Mouse (Mus musculus) CH12.LX (cell line): ENCODE results near the gene Hsd17b13. TPM values are rescaled to one million over a fixed set of nuclear protein-coding genes. Genes with fewer than 3 reads are reported as not detected.

Experiments used
- DNase-seq: peaks from one replicate; pipeline ENCODE4 v3.0.0-alpha.2; 2013; ENCODE audit errors: extremely low read depth
- H3K27ac ChIP-seq: 2 replicates; pipeline ENCODE4 v1.5.1; 2012; ENCODE audit warnings: low read depth, mild to moderate bottlenecking, control low read depth, moderate library complexity; ENCODE audit not compliant: insufficient read depth
- H3K27me3 ChIP-seq: replicated peaks from 2 replicates; pipeline ENCODE3; 2012; ENCODE audit warnings: inconsistent platforms
- H3K36me3 ChIP-seq, 2 experiments: replicated peaks in 1 of 2; 2 replicates each; pipeline versions ENCODE3 to v1.6.1; 2012; ENCODE audit warnings: inconsistent platforms in 1 of 2, low read length in 1 of 2, mild to moderate bottlenecking in 1 of 2, mixed read lengths in 1 of 2, moderate library complexity in 1 of 2; ENCODE audit not compliant: control insufficient read depth in 1 of 2, insufficient read depth in 1 of 2
- H3K4me1 ChIP-seq, 2 experiments: 2 replicates each; pipeline ENCODE4 v1.6.1; 2012; ENCODE audit warnings: inconsistent platforms in 1 of 2, moderate library complexity in 1 of 2; ENCODE audit not compliant: insufficient read depth in 2 of 2, control insufficient read depth in 1 of 2
- H3K4me2 ChIP-seq: 2 replicates; pipeline ENCODE4 v1.6.1; 2012; ENCODE audit warnings: low read depth, mild to moderate bottlenecking, control low read depth; ENCODE audit not compliant: poor library complexity, insufficient read depth, severe bottlenecking
- H3K4me3 ChIP-seq, 3 experiments: fragments of 150-350 bp in 1 of 3; sonication (generic) in 1 of 3; replicated peaks in 1 of 3; 2 replicates each; pipeline versions ENCODE3 to v1.5.1; 2011 to 2012; ENCODE audit warnings: low read depth in 2 of 3, low read length in 2 of 3, mild to moderate bottlenecking in 2 of 3, moderate library complexity in 2 of 3, control low read depth in 1 of 3, improper control_type of control experiment in 1 of 3, inconsistent platforms in 1 of 3, mixed read lengths in 1 of 3; ENCODE audit not compliant: poor library complexity in 1 of 3
- H3K79me2 ChIP-seq: replicated peaks from 2 replicates; pipeline ENCODE4 v1.6.1; 2012; ENCODE audit warnings: mild to moderate bottlenecking, moderate library complexity; ENCODE audit not compliant: control insufficient read depth, poor library complexity, insufficient read depth, severe bottlenecking; ENCODE audit errors: extremely low read depth
- H3K9ac ChIP-seq: 2 replicates; pipeline ENCODE4 v1.6.1; 2012; ENCODE audit warnings: low read depth, mild to moderate bottlenecking, control low read depth, moderate library complexity; ENCODE audit not compliant: insufficient read depth
- H3K9me3 ChIP-seq: replicated peaks from 2 replicates; pipeline ENCODE3; 2012; ENCODE audit warnings: low read length, inconsistent platforms, mixed read lengths
- BHLHE40 ChIP-seq: IDR thresholded peaks from 2 replicates; pipeline ENCODE4 v1.6.1; 2011; ENCODE audit warnings: mild to moderate bottlenecking, low read depth, low read length, improper control_type of control experiment
- CHD1 ChIP-seq: IDR thresholded peaks from 2 replicates; pipeline ENCODE4 v1.6.1; 2012; ENCODE audit warnings: low read depth, low read length, improper control_type of control experiment, inconsistent platforms
- CHD2 ChIP-seq: IDR thresholded peaks from 2 replicates; pipeline ENCODE4 v1.6.1; 2011; ENCODE audit warnings: low read length, improper control_type of control experiment
- CTCF ChIP-seq, 2 experiments: IDR thresholded peaks in 1 of 2; conservative IDR thresholded peaks in 1 of 2; 2 replicates each; pipeline ENCODE4 v1.5.1; 2011 to 2012; ENCODE audit warnings: low read depth in 2 of 2, low read length in 2 of 2, improper control_type of control experiment in 1 of 2, inconsistent platforms in 1 of 2, mild to moderate bottlenecking in 1 of 2, moderate library complexity in 1 of 2
- E2F4 ChIP-seq: IDR thresholded peaks from 2 replicates; pipeline ENCODE4 v1.6.1; 2011; ENCODE audit warnings: low read depth, low read length, improper control_type of control experiment; ENCODE audit not compliant: insufficient replicate concordance
- ELF1 ChIP-seq: IDR thresholded peaks from 2 replicates; pipeline ENCODE4 v1.6.1; 2014; ENCODE audit warnings: low read depth, mild to moderate bottlenecking, inconsistent platforms, low read length, improper control_type of control experiment
- EP300 ChIP-seq: IDR thresholded peaks from 2 replicates; pipeline ENCODE4 v1.6.1; 2011; ENCODE audit warnings: low read length, improper control_type of control experiment
- ETS1 ChIP-seq: conservative IDR thresholded peaks from 2 replicates; pipeline ENCODE4 v1.6.1; 2012; ENCODE audit warnings: low read depth, mild to moderate bottlenecking, inconsistent platforms, low read length, improper control_type of control experiment, moderate library complexity
- GABPA ChIP-seq: IDR thresholded peaks from 2 replicates; pipeline ENCODE4 v1.6.1; 2012; ENCODE audit warnings: low read depth, low read length, improper control_type of control experiment, inconsistent platforms; ENCODE audit not compliant: insufficient replicate concordance
- HCFC1 ChIP-seq: IDR thresholded peaks from 2 replicates; pipeline ENCODE4 v1.6.1; 2012; ENCODE audit warnings: low read depth, mild to moderate bottlenecking, inconsistent platforms, low read length, improper control_type of control experiment
- IRF4 ChIP-seq: IDR thresholded peaks from 2 replicates; pipeline ENCODE4 v1.6.1; 2014; ENCODE audit warnings: low read depth, mild to moderate bottlenecking, inconsistent platforms, low read length, improper control_type of control experiment
- JUN ChIP-seq: IDR thresholded peaks from 2 replicates; pipeline ENCODE4 v1.6.1; 2011; ENCODE audit warnings: low read depth, mild to moderate bottlenecking, low read length, improper control_type of control experiment, moderate library complexity; ENCODE audit not compliant: insufficient read depth
- JUND ChIP-seq: conservative IDR thresholded peaks from 2 replicates; pipeline ENCODE4 v1.6.1; 2011; ENCODE audit warnings: low read depth, low read length, improper control_type of control experiment
- KAT2A ChIP-seq: IDR thresholded peaks from 2 replicates; pipeline ENCODE4 v1.6.1; 2012; ENCODE audit warnings: low read length, improper control_type of control experiment, inconsistent platforms; ENCODE audit not compliant: insufficient replicate concordance
- MAFK ChIP-seq: IDR thresholded peaks from 2 replicates; pipeline ENCODE4 v1.6.1; 2011; ENCODE audit warnings: low read length, improper control_type of control experiment; ENCODE audit not compliant: insufficient replicate concordance
- MAX ChIP-seq: IDR thresholded peaks from 2 replicates; pipeline ENCODE4 v1.6.1; 2011; ENCODE audit warnings: low read length, improper control_type of control experiment
- MAZ ChIP-seq: IDR thresholded peaks from 2 replicates; pipeline ENCODE4 v1.6.1; 2012; ENCODE audit warnings: low read depth, mild to moderate bottlenecking, inconsistent platforms, low read length, improper control_type of control experiment, moderate library complexity
- MEF2A ChIP-seq: IDR thresholded peaks from 2 replicates; pipeline ENCODE4 v1.6.1; 2014; ENCODE audit warnings: low read depth, mild to moderate bottlenecking, inconsistent platforms, low read length, improper control_type of control experiment, borderline replicate concordance
- MXI1 ChIP-seq: IDR thresholded peaks from 2 replicates; pipeline ENCODE4 v1.6.1; 2011; ENCODE audit warnings: mild to moderate bottlenecking, low read depth, low read length, improper control_type of control experiment
- MYC ChIP-seq: IDR thresholded peaks from 2 replicates; pipeline ENCODE4 v1.6.1; 2011; ENCODE audit warnings: low read depth, mild to moderate bottlenecking, improper control_type of control experiment, low read length
- NELFE ChIP-seq: IDR thresholded peaks from 2 replicates; pipeline ENCODE4 v1.6.1; 2011; ENCODE audit warnings: low read depth, low read length, improper control_type of control experiment
- NRF1 ChIP-seq: IDR thresholded peaks from 2 replicates; pipeline ENCODE4 v1.6.1; 2014; ENCODE audit warnings: low read depth, mild to moderate bottlenecking, inconsistent platforms, low read length, improper control_type of control experiment, moderate library complexity
- PAX5 ChIP-seq: IDR thresholded peaks from 2 replicates; pipeline ENCODE4 v1.6.1; 2012; ENCODE audit warnings: low read length, inconsistent platforms, mixed read lengths
- POLR2A ChIP-seq: IDR thresholded peaks from 2 replicates; pipeline ENCODE4 v1.6.1; 2011; ENCODE audit warnings: low read depth, mild to moderate bottlenecking, improper control_type of control experiment, low read length
- POLR2AphosphoS2 ChIP-seq: IDR thresholded peaks from 2 replicates; pipeline ENCODE4 v1.6.1; 2011; ENCODE audit warnings: low read depth, low read length, improper control_type of control experiment
- RAD21 ChIP-seq: IDR thresholded peaks from 2 replicates; pipeline ENCODE4 v1.6.1; 2011; ENCODE audit warnings: low read depth, mild to moderate bottlenecking, low read length, improper control_type of control experiment, moderate library complexity
- RCOR1 ChIP-seq: conservative IDR thresholded peaks from 2 replicates; pipeline ENCODE4 v1.6.1; 2012; ENCODE audit warnings: low read depth, mild to moderate bottlenecking, inconsistent platforms, low read length, improper control_type of control experiment
- SIN3A ChIP-seq: IDR thresholded peaks from 2 replicates; pipeline ENCODE4 v1.6.1; 2012; ENCODE audit warnings: low read length, improper control_type of control experiment, inconsistent platforms
- SMC3 ChIP-seq: IDR thresholded peaks from 2 replicates; pipeline ENCODE4 v1.6.1; 2011; ENCODE audit warnings: low read depth, low read length, improper control_type of control experiment
- TBP ChIP-seq: conservative IDR thresholded peaks from 2 replicates; pipeline ENCODE4 v1.6.1; 2011; ENCODE audit warnings: low read depth, low read length, improper control_type of control experiment
- TCF12 ChIP-seq: IDR thresholded peaks from 2 replicates; pipeline ENCODE4 v1.6.1; 2014; ENCODE audit warnings: low read depth, mild to moderate bottlenecking, inconsistent platforms, low read length, improper control_type of control experiment
- UBTF ChIP-seq: IDR thresholded peaks from 2 replicates; pipeline ENCODE4 v1.6.1; 2012; ENCODE audit warnings: low read depth, mild to moderate bottlenecking, inconsistent platforms, low read length, improper control_type of control experiment, moderate library complexity
- USF1 ChIP-seq: IDR thresholded peaks from 2 replicates; pipeline ENCODE4 v1.6.1; 2014; ENCODE audit warnings: low read depth, mild to moderate bottlenecking, inconsistent platforms, low read length, improper control_type of control experiment
- USF2 ChIP-seq: conservative IDR thresholded peaks from 2 replicates; pipeline ENCODE4 v1.6.1; 2011; ENCODE audit warnings: low read depth, low read length, improper control_type of control experiment
- ZKSCAN1 ChIP-seq: IDR thresholded peaks from 2 replicates; pipeline ENCODE4 v1.6.1; 2012; ENCODE audit warnings: low read depth, inconsistent platforms, low read length, improper control_type of control experiment, borderline replicate concordance
- ZMIZ1 ChIP-seq: IDR thresholded peaks from 2 replicates; pipeline ENCODE4 v1.6.1; 2012; ENCODE audit warnings: low read depth, mild to moderate bottlenecking, inconsistent platforms, low read length, improper control_type of control experiment
- ZNF384 ChIP-seq: IDR thresholded peaks from 2 replicates; pipeline ENCODE4 v1.6.1; 2012; ENCODE audit warnings: low read depth, low read length, improper control_type of control experiment, inconsistent platforms
- dilution Hi-C: fragments of 300-500 bp; cut with MboI; formaldehyde crosslinking; loops from 2 replicates; pipeline ENCODE4 v1.14.3; 2020; ENCODE audit warnings: low sequenced_read_pairs; ENCODE audit not compliant: extremely low pct_unique_long_range_greater_than_20kb, extremely low pct_ligation_motif_present
- in situ Hi-C: fragments of 300-500 bp; cut with MboI; formaldehyde crosslinking; loops from 3 replicates; pipeline ENCODE4 v1.14.3; 2019; ENCODE audit warnings: low sequenced_read_pairs, low pct_ligation_motif_present, low pct_unique_long_range_greater_than_20kb, mixed read lengths
- polyA plus RNA-seq: library from polyadenylated mRNA; unstranded; fragments of >175 nt; gene quantifications from 2 replicates; pipeline ENCODE4 v1.2.1, GENCODE M21; 2012; ENCODE audit warnings: low read depth; ENCODE audit not compliant: insufficient read length
- total RNA-seq, 2 experiments: library from RNA; depleted of rRNA; stranded (reverse); fragments of 300-350 nt in 1 of 2; fragments of >200 nt in 1 of 2; gene quantifications; 2 replicates each; pipeline ENCODE4 v1.2.3; 2012 to 2014

Hsd17b13 gene
- total and polyA plus RNA-seq, 3 experiments = 0.23 to 0.64 TPM; not detected in 1

DNA sequence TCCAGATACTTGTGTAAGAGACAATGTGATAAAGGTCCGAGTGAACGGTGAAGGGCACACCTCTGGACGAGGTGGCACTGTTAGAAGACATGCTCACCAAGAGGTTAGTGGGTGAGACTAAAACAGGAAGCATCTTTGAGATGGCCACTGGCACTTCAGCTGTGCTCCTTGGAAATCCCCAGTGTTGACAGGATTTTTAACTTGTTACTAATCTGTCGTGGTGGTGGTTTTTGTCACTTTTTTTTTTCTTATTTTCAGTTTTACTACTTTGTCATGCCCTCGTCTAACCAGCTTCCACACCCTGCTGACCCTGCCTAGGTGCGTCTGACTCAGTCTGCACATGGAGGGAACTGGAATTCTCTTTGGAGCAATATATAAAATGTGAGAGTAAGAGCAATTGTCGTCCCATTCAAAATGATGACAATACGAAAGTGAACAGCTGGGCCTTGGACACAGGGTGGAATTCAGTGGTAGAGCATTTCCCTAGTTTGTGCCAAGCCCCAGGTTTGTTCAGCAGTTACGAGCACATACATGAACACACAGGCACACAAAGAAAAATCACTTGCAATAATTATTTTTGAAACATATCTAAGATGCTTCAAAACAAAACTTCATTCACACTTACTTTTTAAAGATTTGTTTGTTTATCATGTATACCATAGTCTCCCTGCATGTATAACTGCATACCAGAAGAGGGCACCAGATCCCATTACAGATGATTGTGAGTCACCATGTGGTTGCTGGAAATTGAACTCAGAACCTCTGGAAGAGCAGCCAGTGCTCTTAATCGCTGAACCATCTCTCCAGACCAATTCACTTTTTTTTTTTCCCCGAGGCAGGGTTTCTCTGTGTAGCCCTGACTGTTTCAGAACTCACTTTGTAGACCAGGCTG lies 62.6 kb downstream of the Hsd17b13 start:
- peak overlapping the region in 1 of 3 experiments; percentile 3 for H3K4me3 ChIP-seq
- H3K4me2 ChIP-seq = peak overlapping the region; percentile 59
- DNase-seq = peak; percentile 54
- H3K9me3 ChIP-seq = no peaks in the 10 kb centered on the region
- dilution Hi-C loops = no loop called here
- no peaks in the 10 kb centered on the region; the same call in 1 of the 2 replicates for H3K79me2 ChIP-seq
- H3K9ac ChIP-seq = peak overlapping the region; percentile 17; the same call in 1 of the 2 replicates
- H3K27me3 ChIP-seq = peaks cover 5% of the 10 kb centered on the region
- H3K36me3 ChIP-seq = no peaks in the 10 kb centered on the region
- peak overlapping the region; percentile 66 for H3K27ac ChIP-seq
- in situ Hi-C loops = no loop called here
- H3K4me1 ChIP-seq = peaks cover 14 to 53% of the 10 kb centered on the region in 2 experiments
- TF ChIP-seq USF2 = no peak
- TF ChIP-seq POLR2A = no peak
- TF ChIP-seq USF1 = no peak
- peak; percentile 81; the same call in 1 of the 2 replicates for TF ChIP-seq MAX
- peak; percentile 75 for TF ChIP-seq BHLHE40
- TF ChIP-seq GABPA = no peak
- TF ChIP-seq ZKSCAN1 = no peak
- peak; percentile 23; the same call in 1 of the 2 replicates for TF ChIP-seq JUN
- peak; percentile 37 for TF ChIP-seq HCFC1
- peak; percentile 83 for TF ChIP-seq EP300
- 0 out of 2 replicates have a peak, but pooled peaks have one; percentile 22 for TF ChIP-seq E2F4
- TF ChIP-seq ZNF384 = peak; percentile 94
- no peak for TF ChIP-seq ZMIZ1
- TF ChIP-seq TCF12 = peak; percentile 78; the same call in 1 of the 2 replicates
- TF ChIP-seq RCOR1 = peak; percentile 69
- no peak for TF ChIP-seq UBTF
- peak; percentile 79 for TF ChIP-seq MYC
- peak; percentile 15 for TF ChIP-seq RAD21
- TF ChIP-seq SMC3 = no peak; the same call in 1 of the 2 replicates
- TF ChIP-seq PAX5 = no peak
- TF ChIP-seq TBP = no peak
- peak; percentile 20 to 58; a peak in 2 of 4 replicates for TF ChIP-seq CTCF (conservative IDR thresholded peaks at IDR 0.05 in 1 of 2, IDR thresholded peaks at IDR 0.05 in 1 of 2; ENCODE audit: low read depth in 2 of 2, low read length in 2 of 2)
- no peak for TF ChIP-seq POLR2AphosphoS2
- no peak for TF ChIP-seq KAT2A
- peak; percentile 85; the same call in 1 of the 2 replicates for TF ChIP-seq CHD1
- 0 out of 2 replicates have a peak, but pooled peaks have one; percentile 34 for TF ChIP-seq CHD2
- TF ChIP-seq NRF1 = no peak
- peak; percentile 87 for TF ChIP-seq IRF4
- TF ChIP-seq JUND = peak; percentile 62
- TF ChIP-seq MEF2A = peak; percentile 87
- 0 out of 2 replicates have a peak, but pooled peaks have one; percentile 19 for TF ChIP-seq NELFE
- peak; percentile 82 for TF ChIP-seq ETS1
- peak; percentile 67 for TF ChIP-seq ELF1
- TF ChIP-seq SIN3A = peak; percentile 90
- peak; percentile 83 for TF ChIP-seq MXI1
- TF ChIP-seq MAZ = 0 out of 2 replicates have a peak, but pooled peaks have one; percentile 57
- peak; percentile 47; the same call in 1 of the 2 replicates for TF ChIP-seq MAFK
